Mouse (Mus musculus) right cerebral cortex, postnatal 4 days (tissue): Measurements from ENCODE around the gene Wdr93.

Source experiments
- DNase-seq: peaks from one replicate; pipeline ENCODE4 v3.0.0-alpha.2; 2022

The Wdr93 gene

GRCm38 (mm10) chr7:79742659-79743536 lies at the start of gene Wdr93, which contains the start of gene Pex11a:
Gene Wdr93, plus strand, starts transcription at chr7:79743163.
Gene Pex11a, minus strand, starts transcription at chr7:79743131.
- DNase-seq, result peak; percentile 72

- no peak for DNase-seq
Observed at GRCm38 (mm10) chr7:79696495-79696894, 46.5 kb upstream of the Wdr93 start.

GRCm38 (mm10) chr7:79702755-79703154 lies 40.2 kb upstream of the Wdr93 start:
- no peak for DNase-seq

GRCm38 (mm10) chr7:79705210-79705609 lies 37.8 kb upstream of the Wdr93 start:
- no peak for DNase-seq

GRCm38 (mm10) chr7:79710130-79710607 lies 32.8 kb upstream of the Wdr93 start:
- DNase-seq, result peak; percentile 77

GRCm38 (mm10) chr7:79710831-79711230 lies 32.1 kb upstream of the Wdr93 start:
- DNase-seq, result no peak

- DNase-seq, result peak; percentile 76
Observed at GRCm38 (mm10) chr7:79715187-79715981, 27.6 kb upstream of the Wdr93 start, which contains the start of gene Kif7. Gene Kif7, minus strand, starts transcription at chr7:79715720.

- peak; percentile 61 for DNase-seq
Observed at GRCm38 (mm10) chr7:79721386-79721977, 21.5 kb upstream of the Wdr93 start.

GRCm38 (mm10) chr7:79727091-79727490 lies 15.9 kb upstream of the Wdr93 start:
- DNase-seq, result peak; percentile 54

GRCm38 (mm10) chr7:79728219-79728618 lies 14.7 kb upstream of the Wdr93 start:
- DNase-seq, result peak; percentile 27

- peak; percentile 66 for DNase-seq
Observed at GRCm38 (mm10) chr7:79729169-79729568, 13.8 kb upstream of the Wdr93 start.

GRCm38 (mm10) chr7:79729743-79730370 lies 13.1 kb upstream of the Wdr93 start:
- DNase-seq, result no peak

- no peak for DNase-seq
Observed at GRCm38 (mm10) chr7:79731438-79731837, 11.5 kb upstream of the Wdr93 start.

GRCm38 (mm10) chr7:79732622-79733021 lies 10.3 kb upstream of the Wdr93 start, which contains the start of gene Plin1:
Gene Plin1, minus strand, starts transcription at chr7:79732903.
- no peak for DNase-seq

GRCm38 (mm10) chr7:79734563-79734962 lies 8.4 kb upstream of the Wdr93 start:
- DNase-seq, result no peak

- DNase-seq, result no peak
Observed at GRCm38 (mm10) chr7:79736511-79736910, 6.5 kb upstream of the Wdr93 start.

GRCm38 (mm10) chr7:79738913-79739312 lies 4.0 kb upstream of the Wdr93 start:
- DNase-seq, result no peak

- no peak for DNase-seq
Observed at GRCm38 (mm10) chr7:79740279-79740678, 2.7 kb upstream of the Wdr93 start.

GRCm38 (mm10) chr7:79742277-79742658 lies 695 bp upstream of the Wdr93 start:
- no peak for DNase-seq

GRCm38 (mm10) chr7:79744051-79744450 lies 1.1 kb downstream of the Wdr93 start:
- DNase-seq, result no peak

- DNase-seq, result no peak
Observed at GRCm38 (mm10) chr7:79744585-79744984, 1.6 kb downstream of the Wdr93 start.

- no peak for DNase-seq
Observed at GRCm38 (mm10) chr7:79747659-79748058, 4.7 kb downstream of the Wdr93 start.

- no peak for DNase-seq
Observed at GRCm38 (mm10) chr7:79749511-79749910, 6.5 kb downstream of the Wdr93 start.
